Mouse (Mus musculus) small intestine, adult 2 months (tissue): ENCODE data around the gene Ssc4d.

Experiments used
- CTCF ChIP-seq: fragments of 200-500 bp; IDR thresholded peaks from 2 replicates; pipeline ENCODE4 v1.5.1; 2012; ENCODE audit warnings: low read depth, mild to moderate bottlenecking, control low read depth, inconsistent platforms, low read length, moderate library complexity, mixed read lengths; ENCODE audit not compliant: insufficient replicate concordance, insufficient read length; ENCODE audit errors: extremely low read depth
- POLR2A ChIP-seq: fragments of 200-500 bp; IDR thresholded peaks from 2 replicates; pipeline ENCODE4 v1.6.1; 2012; ENCODE audit warnings: low read depth, mild to moderate bottlenecking, control low read depth, inconsistent platforms, low read length, moderate library complexity

DNA sequence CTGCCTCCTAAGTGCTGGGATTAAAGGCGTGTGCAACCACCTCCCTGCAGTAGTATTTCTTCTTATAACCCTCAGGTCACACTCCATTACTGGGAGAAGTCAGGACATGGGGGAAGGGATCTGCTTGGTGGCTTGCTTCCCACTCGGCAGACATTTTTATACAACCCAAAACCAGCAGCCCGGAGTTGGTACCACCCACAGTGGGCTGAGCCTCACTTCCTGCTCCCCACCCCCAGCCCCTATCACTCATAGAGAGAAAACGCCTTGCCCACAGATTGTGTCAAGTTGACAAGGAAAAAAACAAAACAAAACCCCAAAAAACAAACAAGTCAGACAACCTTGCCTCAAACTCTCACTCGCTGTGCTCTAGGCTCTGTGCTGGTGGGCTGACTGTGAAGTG, 61.1 kb downstream of the Ssc4d start:
- TF ChIP-seq POLR2A (no peak), CTCF (no peak)
